Mouse (Mus musculus) heart, embryonic 13.5 days (tissue): ENCODE data around the gene Crabp2. TPM values are rescaled to one million over a fixed set of nuclear protein-coding genes. Genes with fewer than 3 reads are reported as not detected.
"Not testable (repeated sequence)": the region's sequence is repeated elsewhere in the genome, so short reads cannot be mapped to it uniquely, and the experiment has no call there.

Source experiments
- ATAC-seq: fragments of 200-750 bp; cut with Nextera tagmentation; 2 replicates; pipeline ENCODE4 v1.8.0; 2017; ENCODE audit warnings: moderate TSS enrichment; ENCODE audit not compliant: insufficient number of reproducible peaks, low FRiP score, low TSS enrichment; ENCODE audit errors: extremely low read depth
- H3K27ac ChIP-seq: fragments of 300-500 bp; sonication (generic); replicated peaks from 2 replicates; pipeline ENCODE4 v1.5.1; 2015; ENCODE audit warnings: moderate library complexity, mild to moderate bottlenecking, inconsistent platforms
- H3K27me3 ChIP-seq: fragments of 300-500 bp; sonication (generic); replicated peaks from 2 replicates; pipeline ENCODE4 v1.6.1; 2015; ENCODE audit warnings: mild to moderate bottlenecking, inconsistent platforms
- H3K36me3 ChIP-seq: fragments of 300-500 bp; sonication (generic); 2 replicates; pipeline ENCODE4 v1.6.1; 2015; ENCODE audit warnings: mild to moderate bottlenecking, inconsistent platforms
- H3K4me1 ChIP-seq: fragments of 300-500 bp; sonication (generic); 2 replicates; pipeline ENCODE4 v1.6.1; 2015; ENCODE audit warnings: inconsistent platforms
- H3K4me2 ChIP-seq: fragments of 300-500 bp; sonication (generic); 2 replicates; pipeline ENCODE4 v1.6.1; 2015; ENCODE audit warnings: inconsistent platforms, mild to moderate bottlenecking, moderate library complexity
- H3K4me3 ChIP-seq: fragments of 300-500 bp; sonication (generic); 2 replicates; pipeline ENCODE4 v1.5.1; 2015; ENCODE audit warnings: moderate library complexity, mild to moderate bottlenecking, inconsistent platforms
- H3K9ac ChIP-seq: fragments of 300-500 bp; sonication (generic); 2 replicates; pipeline ENCODE4 v1.6.1; 2015; ENCODE audit warnings: inconsistent platforms, mild to moderate bottlenecking, moderate library complexity
- H3K9me3 ChIP-seq: fragments of 300-500 bp; sonication (generic); 2 replicates; pipeline ENCODE4 v1.6.1; 2016; ENCODE audit warnings: inconsistent platforms
- WGBS: fragments of 180-500 bp; shearing (Covaris S2); methylation state at CpG from one replicate; pipeline ENCODE4 v1.1.7; 2015; ENCODE audit warnings: mixed read lengths; 5-methylcytosine and 5-hydroxymethylcytosine counted together
- polyA plus RNA-seq: library from polyadenylated mRNA; unstranded; fragments of >200 nt; fragmentation: Nextera tagmentation; extraction: Ambion mirVana; gene quantifications from 2 replicates; pipeline ENCODE4 v1.2.1, GENCODE M21; 2015

The Crabp2 gene
- 6.2 and 8.4 TPM in 2 replicates for polyA plus RNA-seq

- H3K27me3 ChIP-seq = peaks cover 87% of the 10 kb centered on the region
- no peaks in the 10 kb centered on the region for H3K36me3 ChIP-seq
- ATAC-seq = no peak
- no peak within 1 kb of the TSS for H3K27ac ChIP-seq
- 2% methylated on average over 35 of the region's 35 CpGs for WGBS
- H3K9ac ChIP-seq = peak within 1 kb of the TSS; percentile 71
- peak within 1 kb of the TSS; percentile 39 for H3K4me3 ChIP-seq
- peak within 1 kb of the TSS; percentile 70 for H3K4me2 ChIP-seq
- no peaks in the 10 kb centered on the region for H3K9me3 ChIP-seq
- peaks cover 79% of the 10 kb centered on the region for H3K4me1 ChIP-seq
Observed at GRCm38 (mm10) chr3:87948378-87949265, at the start of gene Crabp2. TSS of gene Crabp2 (plus strand) at chr3:87948666.

- WGBS = 64% methylated on average over 3 of the region's 3 CpGs
- ATAC-seq = no peak
- H3K4me1 ChIP-seq = peaks cover 9% of the 10 kb centered on the region
Observed at GRCm38 (mm10) chr3:87899266-87899665, 49.2 kb upstream of the Crabp2 start.

GRCm38 (mm10) chr3:87899776-87900175, 48.7 kb upstream of the Crabp2 start:
- H3K27me3 ChIP-seq = no peaks in the 10 kb centered on the region
- H3K4me1 ChIP-seq = peaks cover 9% of the 10 kb centered on the region
- no peak overlapping the region for H3K27ac ChIP-seq
- H3K36me3 ChIP-seq = no peaks in the 10 kb centered on the region
- no peak overlapping the region for H3K9ac ChIP-seq
- no peaks in the 10 kb centered on the region for H3K9me3 ChIP-seq
- ATAC-seq = no peak
- no peak overlapping the region for H3K4me3 ChIP-seq
- H3K4me2 ChIP-seq = no peak overlapping the region
- 86% methylated on average over 3 of the region's 3 CpGs for WGBS

More at GRCm38 (mm10) chr3:87899266-87899665, 49.2 kb upstream of the Crabp2 start:
- Histone ChIP-seq H3K27ac (no peak overlapping the region), H3K4me3 (no peak overlapping the region), H3K36me3 (no peaks in the 10 kb centered on the region), H3K27me3 (no peaks in the 10 kb centered on the region), H3K4me2 (no peak overlapping the region), H3K9ac (no peak overlapping the region), H3K9me3 (no peaks in the 10 kb centered on the region)

GRCm38 (mm10) chr3:87901036-87901624, 47.3 kb upstream of the Crabp2 start:
- H3K4me3 ChIP-seq = no peak overlapping the region
- H3K9ac ChIP-seq = no peak overlapping the region
- peak overlapping the region; percentile 12; the same call in 1 of the 2 replicates for H3K27ac ChIP-seq
- H3K4me2 ChIP-seq = peak overlapping the region; percentile 24; the same call in 1 of the 2 replicates
- no peaks in the 10 kb centered on the region for H3K27me3 ChIP-seq
- no peak for ATAC-seq
- no peaks in the 10 kb centered on the region for H3K36me3 ChIP-seq
- no peaks in the 10 kb centered on the region for H3K9me3 ChIP-seq
- peaks cover 9% of the 10 kb centered on the region for H3K4me1 ChIP-seq
- 0% methylated on average over 1 of the region's 1 CpGs for WGBS

- not testable (repeated sequence) for H3K4me1 ChIP-seq, H3K36me3 ChIP-seq, ATAC-seq, H3K4me2 ChIP-seq, H3K4me3 ChIP-seq, H3K27me3 ChIP-seq, H3K9ac ChIP-seq, H3K9me3 ChIP-seq, H3K27ac ChIP-seq
- WGBS = 73% methylated on average over 6 of the region's 6 CpGs
Observed at GRCm38 (mm10) chr3:87901959-87902358, 46.5 kb upstream of the Crabp2 start.

- no peak for ATAC-seq
- H3K36me3 ChIP-seq = no peaks in the 10 kb centered on the region
- H3K4me1 ChIP-seq = peaks cover 23% of the 10 kb centered on the region
- H3K4me3 ChIP-seq = no peak overlapping the region
- H3K4me2 ChIP-seq = no peak overlapping the region
- H3K9me3 ChIP-seq = no peaks in the 10 kb centered on the region
- H3K27ac ChIP-seq = no peak overlapping the region
- no peak overlapping the region for H3K9ac ChIP-seq
- H3K27me3 ChIP-seq = no peaks in the 10 kb centered on the region
- 61% methylated on average over 5 of the region's 5 CpGs for WGBS
Observed at GRCm38 (mm10) chr3:87903821-87904220, 44.6 kb upstream of the Crabp2 start.

- Histone ChIP-seq H3K9me3 (no peaks in the 10 kb centered on the region), H3K9ac (peak within 1 kb of the TSS; percentile 100), H3K27me3 (no peaks in the 10 kb centered on the region), H3K4me2 (peak within 1 kb of the TSS; percentile 94), H3K4me3 (peak within 1 kb of the TSS; percentile 94), H3K4me1 (peaks cover 42% of the 10 kb centered on the region), H3K27ac (peak within 1 kb of the TSS; percentile 98), H3K36me3 (no peaks in the 10 kb centered on the region)
- peak; percentile 88 for ATAC-seq
- under 1% methylated on average over 57 of the region's 57 CpGs for WGBS
Observed at GRCm38 (mm10) chr3:87905880-87906485, 42.5 kb upstream of the Crabp2 start, which contains the start of gene Hdgf. TSS of gene Hdgf (plus strand) at chr3:87906321.

GRCm38 (mm10) chr3:87906601-87906980, 41.9 kb upstream of the Crabp2 start:
- peaks cover 4% of the 10 kb centered on the region; the same call in 1 of the 2 replicates for H3K36me3 ChIP-seq
- WGBS = under 1% methylated on average over 41 of the region's 47 CpGs
- H3K9me3 ChIP-seq = no peaks in the 10 kb centered on the region
- H3K4me3 ChIP-seq = peak overlapping the region; percentile 94
- no peaks in the 10 kb centered on the region for H3K27me3 ChIP-seq
- H3K4me1 ChIP-seq = peaks cover 41% of the 10 kb centered on the region
- peak overlapping the region; percentile 94 for H3K4me2 ChIP-seq
- H3K27ac ChIP-seq = peak overlapping the region; percentile 98
- peak; percentile 0; the same call in 1 of the 2 replicates for ATAC-seq
- H3K9ac ChIP-seq = peak overlapping the region; percentile 100

- H3K27ac ChIP-seq = peak overlapping the region; percentile 98
- no peaks in the 10 kb centered on the region for H3K9me3 ChIP-seq
- WGBS = under 1% methylated on average over 27 of the region's 27 CpGs
- peaks cover 4% of the 10 kb centered on the region; the same call in 1 of the 2 replicates for H3K36me3 ChIP-seq
- ATAC-seq = no peak
- peak overlapping the region; percentile 100 for H3K9ac ChIP-seq
- H3K4me3 ChIP-seq = peak overlapping the region; percentile 94
- H3K27me3 ChIP-seq = no peaks in the 10 kb centered on the region
- H3K4me2 ChIP-seq = peak overlapping the region; percentile 94
- peaks cover 46% of the 10 kb centered on the region for H3K4me1 ChIP-seq
Observed at GRCm38 (mm10) chr3:87906981-87907857, 41.2 kb upstream of the Crabp2 start.

- Histone ChIP-seq H3K27me3 (no peaks in the 10 kb centered on the region), H3K9ac (peak overlapping the region; percentile 100), H3K36me3 (peaks cover 5% of the 10 kb centered on the region), H3K27ac (peak overlapping the region; percentile 98), H3K4me1 (peaks cover 53% of the 10 kb centered on the region), H3K9me3 (no peaks in the 10 kb centered on the region), H3K4me2 (peak overlapping the region; percentile 94), H3K4me3 (peak overlapping the region; percentile 94)
- 3% methylated on average over 1 of the region's 1 CpGs for WGBS
- no peak for ATAC-seq
Observed at GRCm38 (mm10) chr3:87907906-87908305, 40.6 kb upstream of the Crabp2 start.
